Mouse (Mus musculus) spleen, adult 18-20 months (tissue): ENCODE results near the gene Fam243.

Experiments
- DNase-seq, 2 experiments: peaks; one replicate each; pipeline ENCODE4 v3.0.0; 2022; ENCODE audit warnings: mixed read lengths in 2 of 2

The Fam243 gene

GRCm38 (mm10) chr16:92319353-92320109 lies 1.7 kb downstream of the Fam243 start:
- peak; percentile 39 to 67 for DNase-seq

GRCm38 (mm10) chr16:92316049-92316738 lies 5.0 kb downstream of the Fam243 start:
- DNase-seq: no peak

GRCm38 (mm10) chr16:92313953-92314741 lies 7.1 kb downstream of the Fam243 start:
- peak in 1 of 2 experiments; percentile 21 for DNase-seq

- no peak for DNase-seq
These were observed 12.1 kb downstream of the Fam243 start for GRCm38 (mm10) chr16:92309126-92309525.

- DNase-seq: no peak
These were observed 13.3 kb downstream of the Fam243 start for GRCm38 (mm10) chr16:92307947-92308346.

GRCm38 (mm10) chr16:92305519-92305918 lies 15.7 kb downstream of the Fam243 start:
- no peak for DNase-seq

- DNase-seq: no peak
These were observed 18.7 kb downstream of the Fam243 start for GRCm38 (mm10) chr16:92302506-92302905.

- no peak for DNase-seq
These were observed 19.3 kb downstream of the Fam243 start for GRCm38 (mm10) chr16:92301989-92302388.

GRCm38 (mm10) chr16:92301412-92301806 lies 19.8 kb downstream of the Fam243 start:
- DNase-seq: no peak

GRCm38 (mm10) chr16:92300649-92301411 lies 20.4 kb downstream of the Fam243 start, which contains the start of gene Smim11:
Smim11 (plus strand) TSS chr16:92301286.
- DNase-seq: peak; percentile 83 to 88

GRCm38 (mm10) chr16:92295328-92295727 lies 25.9 kb downstream of the Fam243 start:
- no peak for DNase-seq

- DNase-seq: no peak
These were observed 26.8 kb downstream of the Fam243 start for GRCm38 (mm10) chr16:92294267-92294970.

GRCm38 (mm10) chr16:92292101-92292500 lies 29.1 kb downstream of the Fam243 start, which contains the start of gene Kcne2:
Kcne2 (plus strand) TSS chr16:92292389.
- no peak for DNase-seq

GRCm38 (mm10) chr16:92290045-92290444 lies 31.2 kb downstream of the Fam243 start:
- no peak for DNase-seq

GRCm38 (mm10) chr16:92288778-92289177 lies 32.5 kb downstream of the Fam243 start:
- DNase-seq: no peak

GRCm38 (mm10) chr16:92286609-92287008 lies 34.6 kb downstream of the Fam243 start:
- peak; percentile 40 to 78 for DNase-seq

GRCm38 (mm10) chr16:92285068-92285467 lies 36.2 kb downstream of the Fam243 start:
- DNase-seq: no peak

GRCm38 (mm10) chr16:92282671-92283070 lies 38.6 kb downstream of the Fam243 start:
- no peak for DNase-seq

- DNase-seq: no peak
These were observed 45.7 kb downstream of the Fam243 start for GRCm38 (mm10) chr16:92275526-92275925.

- no peak for DNase-seq
These were observed 46.7 kb downstream of the Fam243 start for GRCm38 (mm10) chr16:92274516-92274915.
